Mouse (Mus musculus) hematopoietic stem cell, adult 5-6 weeks (primary cell): ENCODE data around the gene Mtcl1. TPM values are rescaled to one million over a fixed set of nuclear protein-coding genes. Genes with fewer than 3 reads are reported as not detected.

Experiments used
- ATAC-seq, 2 experiments: fragments of 125-278 bp in 1 of 2; replicated peaks in 1 of 2; 2 replicates each; pipeline ENCODE4 v1.8.0; 2016 to 2017; ENCODE audit warnings: inconsistent platforms in 2 of 2, mild to moderate bottlenecking in 2 of 2, moderate number of reproducible peaks in 2 of 2, low read depth in 1 of 2, moderate TSS enrichment in 1 of 2; ENCODE audit not compliant: low FRiP score in 2 of 2, poor library complexity in 2 of 2, severe bottlenecking in 2 of 2, insufficient read depth in 1 of 2, low TSS enrichment in 1 of 2
- total RNA-seq: library from RNA; stranded (forward); fragments of 172-1452, 232-1000 nt; gene quantifications from 2 replicates; pipeline ENCODE4 v1.2.3, GENCODE M21; 2017

Gene Mtcl1
- total RNA-seq, 1 experiment from 2014 or later, result not detected

- no peak for ATAC-seq
Observed at GRCm38 (mm10) chr17:66352847-66353643, 96.5 kb downstream of the Mtcl1 start.

GRCm38 (mm10) chr17:66352219-66352618, 97.3 kb downstream of the Mtcl1 start:
- no peak for ATAC-seq

- no peak for ATAC-seq
Observed at GRCm38 (mm10) chr17:66350689-66351088, 98.9 kb downstream of the Mtcl1 start.

GRCm38 (mm10) chr17:66350127-66350526, 99.4 kb downstream of the Mtcl1 start:
- no peak for ATAC-seq

GRCm38 (mm10) chr17:66346378-66346777, 103.2 kb downstream of the Mtcl1 start:
- no peak for ATAC-seq

GRCm38 (mm10) chr17:66345680-66346079, 103.9 kb downstream of the Mtcl1 start:
- no peak for ATAC-seq

- no peak for ATAC-seq
Observed at GRCm38 (mm10) chr17:66342932-66343331, 106.6 kb downstream of the Mtcl1 start.

GRCm38 (mm10) chr17:66341670-66342069, 107.9 kb downstream of the Mtcl1 start:
- no peak for ATAC-seq

GRCm38 (mm10) chr17:66340798-66341197, 108.8 kb downstream of the Mtcl1 start:
- no peak for ATAC-seq

GRCm38 (mm10) chr17:66337929-66338328, 111.6 kb downstream of the Mtcl1 start:
- no peak for ATAC-seq

- ATAC-seq, result no peak
Observed at GRCm38 (mm10) chr17:66335568-66335967, 114.0 kb downstream of the Mtcl1 start.

- ATAC-seq, result no peak
Observed at GRCm38 (mm10) chr17:66334894-66335293, 114.7 kb downstream of the Mtcl1 start.

- ATAC-seq, result no peak
Observed at GRCm38 (mm10) chr17:66331207-66331606, 118.3 kb downstream of the Mtcl1 start.

- no peak for ATAC-seq
Observed at GRCm38 (mm10) chr17:66326552-66327045, 123.0 kb downstream of the Mtcl1 start.

- ATAC-seq, result no peak
Observed at GRCm38 (mm10) chr17:66326204-66326545, 123.4 kb downstream of the Mtcl1 start.

- ATAC-seq, result no peak
Observed at GRCm38 (mm10) chr17:66325440-66326203, 123.9 kb downstream of the Mtcl1 start.

GRCm38 (mm10) chr17:66324836-66325235, 124.7 kb downstream of the Mtcl1 start:
- no peak for ATAC-seq

GRCm38 (mm10) chr17:66322646-66323255, 126.8 kb downstream of the Mtcl1 start:
- no peak for ATAC-seq
